Comparison of ENCODE assay signal across 15 mouse cellular contexts in the genomic region with DNA sequence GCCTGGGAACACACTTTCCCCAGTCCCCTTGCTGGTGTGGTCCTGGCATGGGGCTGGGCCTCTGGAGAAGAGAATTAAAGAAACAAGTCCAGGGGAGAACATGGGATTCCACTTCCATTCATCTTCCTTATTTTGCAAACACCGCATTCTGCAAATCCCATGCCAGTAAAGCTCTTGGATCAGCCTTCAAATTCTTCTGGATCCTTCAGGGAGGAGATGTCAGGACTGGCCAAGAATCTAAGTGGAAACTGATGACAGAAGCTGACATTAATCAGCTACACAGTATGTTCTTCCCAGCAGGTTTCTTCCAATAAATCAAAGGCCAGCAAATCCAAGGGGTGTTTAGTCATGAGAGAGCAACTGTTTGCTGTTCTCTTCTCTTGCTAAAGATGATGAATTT.
DNase-seq lines count a peak whose midpoint lies in the region; ATAC-seq and TF ChIP-seq lines count a peak whose summit lies in the region.
"Had no signal": no experiment of that assay in that cellular context is flagged by ENCODE, and none has a peak within 500 bp of the region (broad histone marks: within the 10 kb centered on the region; RNA-seq: fewer than 3 reads in every experiment).

No protein-coding gene starts in this region.

- TF ChIP-seq CTCF in lung, embryonic 14.5 days (IDR thresholded peaks at IDR 0.05; ENCODE audit: low read depth), result no peak

- H3K4me3 ChIP-seq in lung, embryonic 14.5 days (ENCODE audit: low read depth, low read length), result no peak overlapping the region
- H3K4me3 ChIP-seq: forebrain, embryonic 15.5 days had no signal

- H3K9ac ChIP-seq in lung, embryonic 14.5 days, result no peak overlapping the region
- H3K9ac ChIP-seq: forebrain, embryonic 15.5 days; hindbrain, embryonic 14.5 days had no signal

- no peaks in the 10 kb centered on the region for H3K4me1 ChIP-seq in lung, embryonic 14.5 days (ENCODE audit: insufficient read depth)
- H3K4me1 ChIP-seq: forebrain, embryonic 15.5 days had no signal

- H3K27me3 ChIP-seq in lung, embryonic 14.5 days (ENCODE audit: insufficient read depth, low read length), result no peaks in the 10 kb centered on the region
- H3K27me3 ChIP-seq: forebrain, embryonic 15.5 days had no signal

- H3K36me3 ChIP-seq in lung, embryonic 14.5 days (ENCODE audit: insufficient read depth), result no peaks in the 10 kb centered on the region
- H3K36me3 ChIP-seq: forebrain, embryonic 15.5 days had no signal

- 53% methylated on average over 1 of the region's 1 CpGs for WGBS in lung, embryonic 14.5 days

- peak; percentile 58 for DNase-seq in gastrocnemius, adult 18-20 months (ENCODE audit: low spot score)
- no peak for DNase-seq in gastrocnemius, postnatal 4 days (ENCODE audit: low spot score in 2 of 2)
- DNase-seq in lung, embryonic 14.5 days, result peak; percentile 14
- DNase-seq in lung, postnatal 4 days, result no peak
- DNase-seq in embryo, embryonic 10.5 days (ENCODE audit: low spot score), result peak; percentile 8
- peak; percentile 9 for DNase-seq in heart, postnatal 4 days
- DNase-seq in thymus, postnatal 25 days, result no peak
- DNase-seq in T-cell, adult 2 months (ENCODE audit: low spot score), result no peak
- DNase-seq: adrenal gland, postnatal 25 days; B cell, adult 2 months; cerebellum, postnatal 25 days; kidney, adult 2 months had no signal

- H3K27ac ChIP-seq in lung, embryonic 14.5 days (ENCODE audit: low read depth), result no peak overlapping the region; the same call in 1 of the 2 replicates
- H3K27ac ChIP-seq: forebrain, embryonic 15.5 days; hindbrain, embryonic 14.5 days had no signal

- no peaks in the 10 kb centered on the region for H3K9me3 ChIP-seq in lung, embryonic 14.5 days (ENCODE audit: low read depth, low read length)
- H3K9me3 ChIP-seq: forebrain, embryonic 15.5 days had no signal

- peak; percentile 49 for ATAC-seq in lung, embryonic 14.5 days (ENCODE audit: insufficient read depth)
- ATAC-seq: forebrain, embryonic 15.5 days had no signal

- no peak overlapping the region for H3K4me2 ChIP-seq in lung, embryonic 14.5 days
- H3K4me2 ChIP-seq: forebrain, embryonic 15.5 days; hindbrain, embryonic 14.5 days; liver, embryonic 11.5 days had no signal

Comparison
In these comparisons a context has a peak if more than half of its experiments do, and no peak if none do; other contexts are left out.
1. DNase-seq: peak in gastrocnemius, adult 18-20 months (single experiment), lung, embryonic 14.5 days (single experiment), embryo, embryonic 10.5 days (single experiment) and heart, postnatal 4 days (single experiment); none in gastrocnemius, postnatal 4 days (0 of 2), lung, postnatal 4 days (0 of 2), thymus, postnatal 25 days (single experiment) and T-cell, adult 2 months (single experiment).